Mouse (Mus musculus): Measurements from ENCODE around the gene Fam214b.

DNA sequence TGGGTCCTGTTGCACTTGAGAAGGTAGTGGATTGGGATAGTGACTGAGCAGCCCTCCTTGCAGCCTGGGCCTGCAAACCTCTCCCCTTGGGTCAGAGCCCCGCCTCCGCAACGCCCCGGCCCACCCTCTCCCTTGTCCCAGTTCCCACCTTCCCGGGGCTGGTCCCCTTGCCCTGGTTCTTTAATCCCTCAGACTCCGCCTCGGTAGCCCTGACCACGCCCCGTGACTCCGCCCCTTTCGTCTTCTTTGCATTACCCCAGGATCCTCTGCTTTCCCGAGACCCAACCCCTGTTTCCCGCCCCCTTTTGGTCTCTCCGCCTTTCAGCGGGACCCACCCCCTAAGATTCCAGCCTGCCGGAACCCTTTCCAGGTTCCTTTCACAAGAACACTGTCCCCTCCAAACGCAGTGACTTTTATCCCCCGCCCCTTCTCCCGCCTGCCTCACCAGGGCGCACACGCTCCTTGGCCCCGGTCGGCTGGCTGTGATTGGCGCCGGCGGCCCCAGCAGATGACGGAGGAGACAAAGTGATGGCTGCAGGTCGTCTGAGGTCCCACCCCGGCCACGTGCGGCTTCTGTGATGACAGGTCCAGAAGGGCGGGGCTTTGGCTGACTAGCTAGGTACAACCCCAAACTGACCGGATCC is at the start of gene Fam214b:
- no peak for TF ChIP-seq CTCF (IDR thresholded peaks at IDR 0.05; ENCODE audit: control insufficient read depth, insufficient read depth, low read length)
- peak; percentile 33; the same call in 1 of the 2 replicates for TF ChIP-seq POLR2A (IDR thresholded peaks at IDR 0.05; ENCODE audit: borderline replicate concordance, control insufficient read depth, low read depth, low read length)
